Mouse (Mus musculus) stomach, embryonic 15.5 days (tissue): ENCODE data around the gene Ace. TPM values are rescaled to one million over a fixed set of nuclear protein-coding genes. Genes with fewer than 3 reads are reported as not detected.

Experiments used
- ATAC-seq: fragments of 200-750 bp; cut with Nextera tagmentation; 2 replicates; pipeline ENCODE4 v1.8.0; 2017; ENCODE audit warnings: low read depth, moderate number of reproducible peaks, moderate TSS enrichment; ENCODE audit not compliant: insufficient read depth, low FRiP score
- H3K27ac ChIP-seq: fragments of 300-500 bp; sonication (generic); 2 replicates; pipeline ENCODE4 v1.5.1; 2015; ENCODE audit warnings: mild to moderate bottlenecking, inconsistent platforms
- H3K27me3 ChIP-seq: fragments of 300-500 bp; sonication (generic); replicated peaks from 2 replicates; pipeline ENCODE4 v1.6.1; 2015; ENCODE audit warnings: inconsistent platforms
- H3K36me3 ChIP-seq: fragments of 300-500 bp; sonication (generic); 2 replicates; pipeline ENCODE4 v1.6.1; 2015; ENCODE audit warnings: inconsistent platforms
- H3K4me1 ChIP-seq: fragments of 300-500 bp; sonication (generic); 2 replicates; pipeline ENCODE4 v1.6.1; 2015; ENCODE audit warnings: inconsistent platforms
- H3K4me2 ChIP-seq: fragments of 300-500 bp; sonication (generic); 2 replicates; pipeline ENCODE4 v1.6.1; 2015; ENCODE audit warnings: mild to moderate bottlenecking, inconsistent platforms
- H3K4me3 ChIP-seq: fragments of 300-500 bp; sonication (generic); replicated peaks from 2 replicates; pipeline ENCODE4 v1.5.1; 2015; ENCODE audit warnings: inconsistent platforms
- H3K9ac ChIP-seq: fragments of 300-500 bp; sonication (generic); 2 replicates; pipeline ENCODE4 v1.6.1; 2015; ENCODE audit warnings: inconsistent platforms
- H3K9me3 ChIP-seq: fragments of 300-500 bp; sonication (generic); 2 replicates; pipeline ENCODE4 v1.6.1; 2016; ENCODE audit warnings: inconsistent platforms
- WGBS: fragments of 180-500 bp; shearing (Covaris S2); methylation state at CpG from one replicate; pipeline ENCODE4 v1.1.7; 2015; 5-methylcytosine and 5-hydroxymethylcytosine counted together
- polyA plus RNA-seq: library from polyadenylated mRNA; unstranded; fragments of >200 nt; fragmentation: Nextera tagmentation; extraction: Ambion mirVana; gene quantifications from 2 replicates; pipeline ENCODE4 v1.2.1, GENCODE M21; 2015

Gene Ace
- polyA plus RNA-seq, 1 experiment from 2014 or later: 1.8 TPM

GRCm38 (mm10) chr11:105969516-105969915 is 1.8 kb downstream of the Ace start:
- WGBS: 45% methylated on average over 1 of the region's 1 CpGs
- no peak for ATAC-seq

GRCm38 (mm10) chr11:105974593-105974992 is 6.8 kb downstream of the Ace start:
- Histone ChIP-seq H3K27me3 (0 out of 2 replicates have a peak, but pooled peaks cover 3% of the 10 kb centered on the region), H3K9ac (no peak overlapping the region), H3K4me1 (no peaks in the 10 kb centered on the region), H3K36me3 (no peaks in the 10 kb centered on the region), H3K9me3 (no peaks in the 10 kb centered on the region), H3K27ac (no peak overlapping the region), H3K4me2 (no peak overlapping the region), H3K4me3 (no peak overlapping the region)
- no peak for ATAC-seq
- WGBS: 92% methylated on average over 6 of the region's 6 CpGs

More at GRCm38 (mm10) chr11:105969516-105969915, 1.8 kb downstream of the Ace start:
- no peak overlapping the region for H3K27ac ChIP-seq
- peaks cover 31% of the 10 kb centered on the region for H3K27me3 ChIP-seq
- H3K36me3 ChIP-seq: no peaks in the 10 kb centered on the region
- H3K4me2 ChIP-seq: no peak overlapping the region
- no peaks in the 10 kb centered on the region for H3K9me3 ChIP-seq
- no peak overlapping the region for H3K4me3 ChIP-seq
- H3K9ac ChIP-seq: no peak overlapping the region
- peaks cover 5% of the 10 kb centered on the region; the same call in 1 of the 2 replicates for H3K4me1 ChIP-seq

GRCm38 (mm10) chr11:105975050-105975449 is 7.3 kb downstream of the Ace start:
- Histone ChIP-seq H3K9ac (no peak overlapping the region), H3K36me3 (no peaks in the 10 kb centered on the region), H3K4me3 (no peak overlapping the region), H3K9me3 (no peaks in the 10 kb centered on the region), H3K4me2 (no peak overlapping the region), H3K27ac (no peak overlapping the region), H3K27me3 (0 out of 2 replicates have a peak, but pooled peaks cover 3% of the 10 kb centered on the region), H3K4me1 (no peaks in the 10 kb centered on the region)
- 67% methylated on average over 3 of the region's 3 CpGs for WGBS
- ATAC-seq: no peak

- Histone ChIP-seq H3K27ac (no peak overlapping the region), H3K4me2 (no peak overlapping the region), H3K9ac (no peak overlapping the region), H3K4me3 (no peak overlapping the region), H3K9me3 (no peaks in the 10 kb centered on the region), H3K4me1 (no peaks in the 10 kb centered on the region), H3K27me3 (0 out of 2 replicates have a peak, but pooled peaks cover 3% of the 10 kb centered on the region), H3K36me3 (no peaks in the 10 kb centered on the region)
- ATAC-seq: no peak
- WGBS: 84% methylated on average over 5 of the region's 5 CpGs
Measured at GRCm38 (mm10) chr11:105975636-105976035, 7.9 kb downstream of the Ace start.

GRCm38 (mm10) chr11:105978232-105978631 is 10.5 kb downstream of the Ace start:
- H3K27ac ChIP-seq: no peak overlapping the region
- no peak overlapping the region for H3K9ac ChIP-seq
- H3K9me3 ChIP-seq: no peaks in the 10 kb centered on the region
- no peaks in the 10 kb centered on the region for H3K36me3 ChIP-seq
- no peak overlapping the region for H3K4me3 ChIP-seq
- WGBS: 84% methylated on average over 2 of the region's 2 CpGs
- no peaks in the 10 kb centered on the region for H3K4me1 ChIP-seq
- no peak for ATAC-seq
- no peak overlapping the region for H3K4me2 ChIP-seq
- H3K27me3 ChIP-seq: no peaks in the 10 kb centered on the region

- Histone ChIP-seq H3K27ac (no peak overlapping the region), H3K4me3 (no peak overlapping the region), H3K4me1 (no peaks in the 10 kb centered on the region), H3K4me2 (no peak overlapping the region), H3K9ac (no peak overlapping the region), H3K9me3 (no peaks in the 10 kb centered on the region), H3K36me3 (no peaks in the 10 kb centered on the region), H3K27me3 (no peaks in the 10 kb centered on the region)
- ATAC-seq: no peak
- 59% methylated on average over 5 of the region's 5 CpGs for WGBS
Measured at GRCm38 (mm10) chr11:105978634-105979033, 10.9 kb downstream of the Ace start.

GRCm38 (mm10) chr11:105984452-105984851 is 16.7 kb downstream of the Ace start:
- H3K27ac ChIP-seq: no peak overlapping the region
- H3K4me1 ChIP-seq: no peaks in the 10 kb centered on the region
- 75% methylated on average over 4 of the region's 4 CpGs for WGBS
- no peak overlapping the region for H3K9ac ChIP-seq
- no peaks in the 10 kb centered on the region for H3K27me3 ChIP-seq
- no peak for ATAC-seq
- H3K4me3 ChIP-seq: no peak overlapping the region
- no peaks in the 10 kb centered on the region for H3K9me3 ChIP-seq
- no peaks in the 10 kb centered on the region for H3K36me3 ChIP-seq
- H3K4me2 ChIP-seq: no peak overlapping the region

- ATAC-seq: no peak
- Histone ChIP-seq H3K4me3 (no peak overlapping the region), H3K9me3 (no peaks in the 10 kb centered on the region), H3K27me3 (no peaks in the 10 kb centered on the region), H3K4me1 (no peaks in the 10 kb centered on the region), H3K9ac (no peak overlapping the region), H3K4me2 (no peak overlapping the region), H3K27ac (no peak overlapping the region), H3K36me3 (no peaks in the 10 kb centered on the region)
- WGBS: 61% methylated on average over 6 of the region's 6 CpGs
Measured at GRCm38 (mm10) chr11:105987446-105987845, 19.7 kb downstream of the Ace start.

GRCm38 (mm10) chr11:105989446-105989845 is 21.7 kb downstream of the Ace start:
- no peak overlapping the region for H3K4me3 ChIP-seq
- H3K27ac ChIP-seq: no peak overlapping the region
- H3K4me2 ChIP-seq: no peak overlapping the region
- H3K27me3 ChIP-seq: no peaks in the 10 kb centered on the region
- ATAC-seq: no peak
- 77% methylated on average over 6 of the region's 6 CpGs for WGBS
- H3K4me1 ChIP-seq: no peaks in the 10 kb centered on the region
- H3K9me3 ChIP-seq: no peaks in the 10 kb centered on the region
- H3K9ac ChIP-seq: no peak overlapping the region
- H3K36me3 ChIP-seq: no peaks in the 10 kb centered on the region

- H3K4me3 ChIP-seq: no peak overlapping the region
- WGBS: 59% methylated on average over 2 of the region's 2 CpGs
- H3K9me3 ChIP-seq: no peaks in the 10 kb centered on the region
- H3K4me1 ChIP-seq: no peaks in the 10 kb centered on the region
- no peaks in the 10 kb centered on the region for H3K27me3 ChIP-seq
- no peak overlapping the region for H3K9ac ChIP-seq
- no peaks in the 10 kb centered on the region for H3K36me3 ChIP-seq
- no peak overlapping the region for H3K4me2 ChIP-seq
- ATAC-seq: no peak
- H3K27ac ChIP-seq: no peak overlapping the region
Measured at GRCm38 (mm10) chr11:105990231-105990630, 22.5 kb downstream of the Ace start.

- H3K4me1 ChIP-seq: no peaks in the 10 kb centered on the region
- H3K27me3 ChIP-seq: no peaks in the 10 kb centered on the region
- H3K9me3 ChIP-seq: no peaks in the 10 kb centered on the region
- no peak within 1 kb of the TSS for H3K4me2 ChIP-seq
- H3K9ac ChIP-seq: no peak within 1 kb of the TSS
- no peak for ATAC-seq
- H3K27ac ChIP-seq: no peak within 1 kb of the TSS
- H3K36me3 ChIP-seq: no peaks in the 10 kb centered on the region
- WGBS: 86% methylated on average over 3 of the region's 3 CpGs
- no peak within 1 kb of the TSS for H3K4me3 ChIP-seq
Measured at GRCm38 (mm10) chr11:105994375-105994774, 26.6 kb downstream of the Ace start, which contains the start of gene Ace3. Gene Ace3 (plus strand): TSS chr11:105994675.

GRCm38 (mm10) chr11:106000062-106000461 is 32.3 kb downstream of the Ace start:
- H3K4me1 ChIP-seq: no peaks in the 10 kb centered on the region
- no peaks in the 10 kb centered on the region for H3K27me3 ChIP-seq
- no peak overlapping the region for H3K9ac ChIP-seq
- WGBS: 92% methylated on average over 6 of the region's 6 CpGs
- no peaks in the 10 kb centered on the region for H3K36me3 ChIP-seq
- H3K9me3 ChIP-seq: no peaks in the 10 kb centered on the region
- no peak overlapping the region for H3K4me3 ChIP-seq
- no peak for ATAC-seq
- H3K4me2 ChIP-seq: no peak overlapping the region
- H3K27ac ChIP-seq: no peak overlapping the region

GRCm38 (mm10) chr11:106001718-106002117 is 34.0 kb downstream of the Ace start:
- H3K27me3 ChIP-seq: no peaks in the 10 kb centered on the region
- no peak overlapping the region for H3K9ac ChIP-seq
- H3K27ac ChIP-seq: no peak overlapping the region
- no peaks in the 10 kb centered on the region for H3K36me3 ChIP-seq
- no peaks in the 10 kb centered on the region for H3K9me3 ChIP-seq
- no peaks in the 10 kb centered on the region for H3K4me1 ChIP-seq
- WGBS: 46% methylated on average over 4 of the region's 4 CpGs
- H3K4me2 ChIP-seq: no peak overlapping the region
- ATAC-seq: no peak
- H3K4me3 ChIP-seq: no peak overlapping the region
